Mouse (Mus musculus) neural tube, embryonic 12.5 days (tissue): ENCODE results near the gene Crybg1. TPM values are rescaled to one million over a fixed set of nuclear protein-coding genes. Genes with fewer than 3 reads are reported as not detected.

Experiments used
- ATAC-seq: fragments of 200-750 bp; cut with Nextera tagmentation; 2 replicates; pipeline ENCODE4 v1.8.0; 2017; ENCODE audit warnings: low read depth, mild to moderate bottlenecking, moderate TSS enrichment, moderate library complexity; ENCODE audit not compliant: low FRiP score
- H3K27ac ChIP-seq: fragments of 300-500 bp; sonication (generic); 2 replicates; pipeline ENCODE4 v1.5.1; 2016
- H3K27me3 ChIP-seq: fragments of 300-500 bp; sonication (generic); replicated peaks from 2 replicates; pipeline ENCODE4 v1.6.1; 2016; ENCODE audit warnings: mild to moderate bottlenecking
- H3K36me3 ChIP-seq: fragments of 300-500 bp; sonication (generic); 2 replicates; pipeline ENCODE4 v1.6.1; 2016; ENCODE audit warnings: mild to moderate bottlenecking
- H3K4me1 ChIP-seq: fragments of 300-500 bp; sonication (generic); 2 replicates; pipeline ENCODE4 v1.6.1; 2016
- H3K4me2 ChIP-seq: fragments of 300-500 bp; sonication (generic); replicated peaks from 2 replicates; pipeline ENCODE4 v1.6.1; 2016; ENCODE audit warnings: mild to moderate bottlenecking
- H3K4me3 ChIP-seq: fragments of 300-500 bp; sonication (generic); 2 replicates; pipeline ENCODE4 v1.5.1; 2016
- H3K9ac ChIP-seq: fragments of 300-500 bp; sonication (generic); 2 replicates; pipeline ENCODE4 v1.6.1; 2016; ENCODE audit warnings: mild to moderate bottlenecking
- H3K9me3 ChIP-seq: fragments of 300-500 bp; sonication (generic); 2 replicates; pipeline ENCODE4 v1.6.1; 2016; ENCODE audit warnings: mild to moderate bottlenecking
- WGBS: fragments of 180-500 bp; shearing (Covaris S2); methylation state at CpG from one replicate; pipeline ENCODE4 v1.1.7; 2016; 5-methylcytosine and 5-hydroxymethylcytosine counted together
- polyA plus RNA-seq: library from polyadenylated mRNA; unstranded; fragments of >200 nt; fragmentation: Nextera tagmentation; extraction: Ambion mirVana; gene quantifications from 2 replicates; pipeline ENCODE4 v1.2.1, GENCODE M21; 2016

The Crybg1 gene
- polyA plus RNA-seq, 1 experiment from 2014 or later, result 0.08 TPM

DNA sequence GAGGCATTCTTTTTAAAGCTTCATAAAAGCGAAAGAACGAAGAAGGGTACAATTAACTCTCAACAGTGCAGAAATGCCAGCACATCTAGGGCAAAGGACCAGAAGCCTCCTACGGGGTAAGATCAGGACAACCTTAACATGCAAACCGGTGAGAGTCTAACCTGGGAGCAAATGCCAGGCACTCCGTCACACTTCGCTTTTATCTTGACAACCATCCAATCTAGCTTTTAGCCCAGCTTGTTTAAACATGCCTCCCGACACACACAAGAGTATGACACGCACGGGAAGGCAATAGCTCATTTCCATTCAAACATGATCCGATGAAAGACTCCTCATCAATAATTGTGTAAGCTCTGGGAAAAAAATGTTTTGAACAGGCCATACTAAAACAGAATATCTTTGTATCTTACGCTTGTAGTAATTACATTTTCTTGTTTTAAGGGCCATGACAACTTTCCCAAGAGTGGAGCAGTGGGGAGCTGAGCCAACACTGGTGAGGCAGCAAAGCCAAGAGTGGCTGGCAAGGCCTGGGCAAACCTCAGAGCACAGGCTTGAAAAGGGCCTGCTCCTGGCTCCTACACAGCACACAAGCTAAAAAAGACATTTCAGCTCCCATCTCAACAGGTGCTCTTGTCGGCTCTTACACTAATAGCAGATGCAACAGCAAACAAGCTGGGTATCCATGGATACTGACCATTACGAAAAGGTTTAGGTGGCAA is 10.4 kb downstream of the Crybg1 start:
- Histone ChIP-seq H3K9ac (no peak overlapping the region), H3K36me3 (no peaks in the 10 kb centered on the region), H3K9me3 (no peaks in the 10 kb centered on the region), H3K4me3 (no peak overlapping the region), H3K4me1 (no peaks in the 10 kb centered on the region), H3K27ac (no peak overlapping the region), H3K27me3 (no peaks in the 10 kb centered on the region), H3K4me2 (no peak overlapping the region)
- no peak for ATAC-seq
- WGBS, result 86% methylated on average over 13 of the region's 13 CpGs

DNA sequence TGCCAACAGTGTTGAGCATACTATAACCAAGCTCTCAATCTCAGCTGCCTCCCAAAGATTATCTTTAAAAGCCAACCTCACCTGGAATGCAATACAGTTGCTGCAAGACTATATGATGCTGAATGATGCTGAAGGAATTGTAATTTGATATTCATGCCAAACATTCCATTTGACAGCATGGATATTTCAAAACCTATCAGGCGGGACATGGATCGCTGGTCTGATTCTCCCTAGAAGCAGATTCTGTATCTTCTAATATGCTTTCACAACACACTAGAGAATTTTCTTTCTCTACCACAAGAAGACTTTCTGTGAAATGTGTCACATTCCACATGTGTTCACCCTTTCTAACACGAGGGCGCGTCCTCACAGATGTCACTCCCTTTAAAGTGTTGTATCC is 22.6 kb downstream of the Crybg1 start:
- no peak overlapping the region for H3K4me3 ChIP-seq
- no peak overlapping the region for H3K4me2 ChIP-seq
- H3K27ac ChIP-seq, result no peak overlapping the region
- H3K36me3 ChIP-seq, result no peaks in the 10 kb centered on the region
- WGBS, result 87% methylated on average over 5 of the region's 5 CpGs
- no peak overlapping the region for H3K9ac ChIP-seq
- no peaks in the 10 kb centered on the region for H3K27me3 ChIP-seq
- no peaks in the 10 kb centered on the region for H3K9me3 ChIP-seq
- no peaks in the 10 kb centered on the region for H3K4me1 ChIP-seq
- no peak for ATAC-seq

DNA sequence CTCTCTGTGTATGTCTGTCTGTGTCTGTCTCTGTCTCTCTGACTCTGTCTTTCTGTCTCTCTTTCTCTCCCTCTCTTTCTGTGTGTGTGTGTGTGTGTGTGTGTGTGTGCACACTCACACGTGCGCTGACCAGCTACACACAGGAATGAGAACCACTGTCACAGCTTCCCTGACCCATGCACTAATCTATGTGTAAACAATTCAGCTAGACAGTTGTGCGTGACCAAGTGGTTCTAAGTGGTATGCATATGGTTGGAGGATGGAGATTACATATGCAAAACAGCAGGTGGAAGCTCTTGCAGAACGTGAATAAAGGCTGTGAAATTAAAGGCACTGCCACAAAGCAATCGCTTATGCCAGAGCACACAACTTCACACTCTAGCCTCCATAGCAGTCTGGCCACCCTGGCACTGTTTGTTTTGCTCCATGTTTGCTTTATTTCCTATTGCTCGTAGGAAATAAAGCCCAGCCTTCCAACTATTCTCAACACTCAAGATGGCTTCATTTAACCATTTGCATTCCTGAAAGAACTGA is 24.2 kb downstream of the Crybg1 start:
- Histone ChIP-seq H3K4me2 (no peak overlapping the region), H3K9me3 (no peaks in the 10 kb centered on the region), H3K27me3 (no peaks in the 10 kb centered on the region), H3K27ac (no peak overlapping the region), H3K4me1 (no peaks in the 10 kb centered on the region), H3K9ac (no peak overlapping the region), H3K4me3 (no peak overlapping the region), H3K36me3 (no peaks in the 10 kb centered on the region)
- ATAC-seq, result peak; percentile 61; the same call in 1 of the 2 replicates
- WGBS, result 65% methylated on average over 6 of the region's 6 CpGs

DNA sequence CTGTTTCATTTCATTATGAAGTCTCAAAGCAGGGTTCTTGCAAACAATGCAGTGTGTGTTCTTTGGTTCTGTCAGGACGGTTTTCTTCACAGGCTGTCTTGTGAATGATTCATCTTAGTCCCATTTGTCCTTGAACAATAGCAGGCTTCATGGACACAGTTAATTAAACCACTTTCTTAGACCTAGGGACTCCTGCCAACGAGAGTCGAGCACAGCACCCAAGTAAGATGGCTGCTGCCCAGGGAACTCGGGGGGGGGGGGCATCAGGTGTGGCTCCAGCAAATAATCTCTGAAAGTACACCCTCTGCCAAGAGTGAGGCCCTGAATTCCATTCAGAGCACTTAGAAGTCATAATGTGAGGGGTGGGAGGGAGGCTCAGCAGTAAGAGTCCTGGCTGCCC is 30.0 kb downstream of the Crybg1 start:
- WGBS, result 19% methylated on average over 4 of the region's 4 CpGs

DNA sequence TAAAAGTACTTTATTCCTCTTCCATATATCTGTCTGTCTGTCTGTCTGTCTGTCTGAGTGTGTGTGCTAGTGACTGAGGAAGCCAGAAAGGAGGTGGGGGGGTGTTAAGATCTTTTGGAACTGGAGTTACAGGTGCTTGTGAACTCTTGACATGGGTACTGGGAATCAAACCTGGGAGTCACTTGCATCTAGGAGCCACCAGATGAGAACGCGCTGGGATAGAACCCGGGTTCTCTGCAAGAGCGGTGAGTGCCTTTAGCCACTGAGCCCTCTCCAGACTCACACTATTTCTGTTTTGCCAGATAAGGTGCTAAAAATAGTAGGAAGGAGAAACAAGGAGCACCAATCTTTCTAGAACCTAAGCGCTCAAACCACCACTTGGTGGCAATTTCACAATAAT is 31.9 kb downstream of the Crybg1 start:
- 93% methylated on average over 5 of the region's 5 CpGs for WGBS
- Histone ChIP-seq H3K4me3 (no peak overlapping the region), H3K9ac (no peak overlapping the region), H3K9me3 (no peaks in the 10 kb centered on the region), H3K27ac (no peak overlapping the region), H3K4me2 (no peak overlapping the region), H3K27me3 (no peaks in the 10 kb centered on the region), H3K4me1 (peaks cover 5% of the 10 kb centered on the region; the same call in 1 of the 2 replicates), H3K36me3 (no peaks in the 10 kb centered on the region)
- ATAC-seq, result no peak

More for the DNA sequence above, 30.0 kb downstream of the Crybg1 start:
- Histone ChIP-seq H3K9me3 (no peaks in the 10 kb centered on the region), H3K4me2 (no peak overlapping the region), H3K27ac (no peak overlapping the region), H3K36me3 (no peaks in the 10 kb centered on the region), H3K9ac (no peak overlapping the region), H3K27me3 (no peaks in the 10 kb centered on the region), H3K4me1 (peaks cover 5% of the 10 kb centered on the region; the same call in 1 of the 2 replicates), H3K4me3 (no peak overlapping the region)
- no peak for ATAC-seq

DNA sequence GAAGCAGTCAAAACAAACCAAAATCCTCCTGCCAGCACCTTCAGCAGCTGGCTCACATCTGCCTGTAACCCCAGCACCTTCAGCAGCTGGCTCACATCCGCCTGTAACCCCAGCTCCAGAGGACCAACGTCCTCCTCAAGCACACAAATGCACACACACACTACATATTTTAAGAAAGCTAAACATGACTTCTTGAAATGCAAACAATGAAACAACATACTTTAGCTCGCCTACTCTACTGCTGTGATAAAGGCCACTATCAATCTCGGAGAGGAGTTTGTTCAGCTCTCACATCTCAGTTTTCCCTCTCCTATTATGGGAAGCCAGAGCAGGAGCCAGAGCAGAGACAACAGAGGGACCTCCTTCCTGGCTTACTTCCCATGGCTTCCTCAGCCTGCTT is 34.0 kb downstream of the Crybg1 start:
- H3K4me1 ChIP-seq, result peaks cover 5% of the 10 kb centered on the region; the same call in 1 of the 2 replicates
- 70% methylated on average over 4 of the region's 4 CpGs for WGBS
- H3K9ac ChIP-seq, result no peak overlapping the region
- no peak overlapping the region for H3K4me2 ChIP-seq
- H3K27ac ChIP-seq, result no peak overlapping the region
- no peak for ATAC-seq
- H3K36me3 ChIP-seq, result no peaks in the 10 kb centered on the region
- no peaks in the 10 kb centered on the region for H3K27me3 ChIP-seq
- H3K9me3 ChIP-seq, result no peaks in the 10 kb centered on the region
- no peak overlapping the region for H3K4me3 ChIP-seq

DNA sequence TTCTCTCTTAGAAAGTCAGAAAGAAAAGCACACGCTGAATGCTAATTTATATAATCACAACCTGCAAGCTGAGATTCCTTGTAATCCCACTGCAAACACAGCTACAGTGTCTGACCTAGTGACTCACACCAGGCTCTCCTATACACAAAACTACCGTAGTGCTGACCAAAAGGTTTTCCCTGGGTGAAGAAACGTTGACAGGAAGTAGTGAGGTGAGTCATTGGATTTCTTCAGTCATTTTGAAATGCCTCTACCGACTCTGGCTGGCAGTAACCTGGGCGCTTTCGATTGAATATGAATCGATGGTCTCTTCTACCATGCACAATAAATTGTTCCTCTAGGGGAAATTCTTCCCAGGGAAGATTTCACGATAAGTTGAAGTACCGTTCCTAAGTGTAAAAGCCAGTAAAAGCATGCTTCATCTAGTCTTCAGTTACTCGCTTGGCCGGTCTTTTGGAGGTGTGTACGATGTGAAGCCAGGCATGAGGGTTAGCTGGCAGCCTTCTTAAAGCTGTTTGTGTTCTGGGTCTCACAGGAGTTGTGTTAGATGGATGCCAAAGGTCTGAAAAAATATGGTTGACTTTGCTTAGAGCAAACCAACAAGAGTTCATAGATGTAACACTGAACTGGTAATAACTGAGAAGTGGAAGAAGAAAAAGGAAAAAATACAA is 36.5 kb downstream of the Crybg1 start:
- H3K4me2 ChIP-seq, result no peak overlapping the region
- WGBS, result 87% methylated on average over 12 of the region's 12 CpGs
- no peaks in the 10 kb centered on the region for H3K36me3 ChIP-seq
- no peak overlapping the region for H3K4me3 ChIP-seq
- H3K9ac ChIP-seq, result no peak overlapping the region
- no peak overlapping the region for H3K27ac ChIP-seq
- H3K4me1 ChIP-seq, result no peaks in the 10 kb centered on the region
- no peaks in the 10 kb centered on the region for H3K9me3 ChIP-seq
- no peaks in the 10 kb centered on the region for H3K27me3 ChIP-seq
- no peak for ATAC-seq

DNA sequence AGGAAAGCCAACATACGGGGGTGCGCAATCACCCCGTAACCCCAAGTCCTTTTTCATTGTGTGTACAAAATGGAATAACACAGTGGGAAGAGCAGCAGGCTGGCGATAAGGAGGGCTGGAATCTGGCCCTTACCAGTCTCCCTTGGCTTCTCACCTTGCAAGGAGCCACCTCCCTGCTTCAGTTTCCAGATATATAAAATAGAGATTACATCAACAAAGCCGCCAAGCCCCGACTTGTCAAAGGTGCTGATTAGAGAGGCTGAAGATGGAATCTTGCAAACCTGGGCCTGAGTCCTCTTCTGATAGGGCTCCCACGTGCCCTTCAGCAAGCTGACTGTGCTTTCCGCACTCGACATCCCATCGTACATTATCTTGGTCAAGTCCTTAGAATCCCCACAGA is 37.5 kb downstream of the Crybg1 start:
- no peak overlapping the region for H3K4me3 ChIP-seq
- H3K9me3 ChIP-seq, result no peaks in the 10 kb centered on the region
- no peaks in the 10 kb centered on the region for H3K36me3 ChIP-seq
- WGBS, result 91% methylated on average over 10 of the region's 10 CpGs
- H3K4me1 ChIP-seq, result no peaks in the 10 kb centered on the region
- H3K27ac ChIP-seq, result no peak overlapping the region
- H3K4me2 ChIP-seq, result no peak overlapping the region
- no peak overlapping the region for H3K9ac ChIP-seq
- no peak for ATAC-seq
- H3K27me3 ChIP-seq, result no peaks in the 10 kb centered on the region

DNA sequence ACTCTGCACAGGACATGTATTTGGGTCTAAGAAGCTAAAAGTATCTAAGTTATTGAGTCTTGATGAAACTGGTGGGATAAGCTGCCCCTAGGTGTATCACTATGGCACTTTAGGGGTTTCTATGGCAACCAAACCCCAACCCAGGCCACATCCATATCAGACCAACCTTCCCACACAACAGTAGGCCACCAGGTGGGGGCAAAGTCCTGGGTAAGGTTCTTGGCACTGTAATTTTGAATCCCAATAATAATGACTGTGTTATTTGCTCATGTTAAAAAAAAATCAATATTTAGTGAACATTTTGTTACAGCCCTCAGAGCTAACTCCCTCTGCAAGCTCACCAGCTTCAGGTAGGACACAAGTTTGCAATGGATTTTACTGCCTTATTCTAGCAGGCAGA is 38.2 kb downstream of the Crybg1 start:
- ATAC-seq, result no peak
- no peaks in the 10 kb centered on the region for H3K27me3 ChIP-seq
- no peaks in the 10 kb centered on the region for H3K36me3 ChIP-seq
- H3K9me3 ChIP-seq, result no peaks in the 10 kb centered on the region
- no peak overlapping the region for H3K27ac ChIP-seq
- no peak overlapping the region for H3K4me2 ChIP-seq
- no peaks in the 10 kb centered on the region for H3K4me1 ChIP-seq
- H3K4me3 ChIP-seq, result no peak overlapping the region
- no peak overlapping the region for H3K9ac ChIP-seq

DNA sequence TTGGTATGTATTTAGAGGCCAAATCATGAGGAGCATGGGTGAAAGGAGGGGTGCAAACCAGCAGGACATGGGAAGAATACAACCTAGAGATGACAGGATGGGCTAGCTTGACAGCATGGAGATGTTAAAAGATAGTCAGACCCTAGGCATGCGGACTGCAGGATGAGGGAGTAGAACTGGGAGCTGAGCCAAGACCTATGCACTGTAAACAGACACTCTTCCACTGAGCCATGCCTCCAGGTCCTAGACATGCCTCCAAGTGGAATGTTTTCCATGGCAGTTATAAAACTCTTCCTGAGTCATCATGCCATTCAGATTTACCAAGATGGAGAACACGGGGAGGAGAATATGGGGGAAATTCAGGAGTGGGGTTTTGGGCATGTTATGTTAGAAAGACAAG is 53.9 kb downstream of the Crybg1 start:
- WGBS, result 90% methylated on average over 2 of the region's 2 CpGs
- Histone ChIP-seq H3K4me3 (no peak overlapping the region), H3K9ac (no peak overlapping the region), H3K27ac (no peak overlapping the region), H3K9me3 (peaks cover 14% of the 10 kb centered on the region; the same call in 1 of the 2 replicates), H3K4me2 (no peak overlapping the region), H3K4me1 (no peaks in the 10 kb centered on the region), H3K27me3 (no peaks in the 10 kb centered on the region), H3K36me3 (no peaks in the 10 kb centered on the region)
- ATAC-seq, result no peak

DNA sequence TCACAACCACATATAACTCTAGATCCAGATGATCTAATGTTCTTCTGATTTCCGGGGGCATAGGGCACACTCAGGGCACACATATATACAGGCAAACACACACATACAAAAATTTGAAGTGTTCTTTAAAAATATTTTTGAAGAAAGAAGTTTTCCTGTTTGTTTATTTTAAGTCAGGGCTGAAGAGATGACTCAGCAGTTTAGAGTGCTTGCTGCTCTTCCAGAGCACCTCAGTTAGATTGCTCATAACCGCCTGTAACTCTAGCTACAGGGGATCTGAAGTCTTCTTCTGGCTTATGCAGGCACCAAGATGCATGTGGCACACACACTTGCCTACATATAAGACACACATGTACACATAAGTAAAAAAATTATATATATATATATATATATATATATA is 56.9 kb downstream of the Crybg1 start:
- no peak overlapping the region for H3K4me3 ChIP-seq
- ATAC-seq, result no peak

DNA sequence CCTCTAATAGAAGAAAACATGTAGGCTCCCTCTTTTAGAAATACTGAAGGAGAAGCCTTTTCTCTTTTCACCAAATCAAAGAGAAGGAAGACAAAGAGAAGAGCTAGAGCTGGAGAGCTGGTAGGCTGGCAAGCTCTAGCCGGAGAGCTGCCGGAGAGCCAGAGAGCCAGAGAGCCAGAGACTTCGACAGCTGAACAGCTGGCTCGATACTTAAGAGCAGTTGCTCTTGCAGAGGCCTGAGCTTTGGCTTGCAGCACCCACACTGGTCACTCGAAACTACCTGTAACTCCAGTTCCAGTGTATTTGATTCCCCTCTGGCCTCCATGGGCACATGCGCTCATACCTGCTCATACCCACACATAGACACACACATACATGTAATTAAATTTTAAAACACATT is 68.3 kb downstream of the Crybg1 start:
- WGBS, result 75% methylated on average over 6 of the region's 6 CpGs
- Histone ChIP-seq H3K4me3 (no peak overlapping the region), H3K4me1 (no peaks in the 10 kb centered on the region), H3K27ac (no peak overlapping the region), H3K4me2 (no peak overlapping the region), H3K9me3 (no peaks in the 10 kb centered on the region), H3K36me3 (no peaks in the 10 kb centered on the region), H3K27me3 (no peaks in the 10 kb centered on the region), H3K9ac (no peak overlapping the region)
- no peak for ATAC-seq

More for the DNA sequence above, 56.9 kb downstream of the Crybg1 start:
- H3K36me3 ChIP-seq, result no peaks in the 10 kb centered on the region
- WGBS, result 91% methylated on average over 2 of the region's 2 CpGs
- no peaks in the 10 kb centered on the region for H3K4me1 ChIP-seq
- no peaks in the 10 kb centered on the region for H3K27me3 ChIP-seq
- no peak overlapping the region for H3K27ac ChIP-seq
- H3K4me2 ChIP-seq, result no peak overlapping the region
- no peak overlapping the region for H3K9ac ChIP-seq
- peaks cover 15% of the 10 kb centered on the region; the same call in 1 of the 2 replicates for H3K9me3 ChIP-seq
